Mouse (Mus musculus) heart, adult 2 months (tissue): ENCODE measurements around the gene Mr1.

Source experiments
- EP300 ChIP-seq: fragments of 200-500 bp; IDR thresholded peaks from 2 replicates; pipeline ENCODE4 v1.6.1; 2011; ENCODE audit warnings: low read depth, low read length, control low read depth; ENCODE audit not compliant: insufficient read depth
- POLR2A ChIP-seq: fragments of 200-500 bp; IDR thresholded peaks from 2 replicates; pipeline ENCODE4 v1.6.1; 2011; ENCODE audit warnings: mild to moderate bottlenecking, low read depth, low read length, control low read depth; ENCODE audit not compliant: insufficient read depth

GRCm38 (mm10) chr1:155167453-155167852 is 20.8 kb upstream of the Mr1 start:
- TF ChIP-seq EP300 (no peak), POLR2A (no peak)
